Mouse (Mus musculus): ENCODE data around the gene Prdm2.

The Prdm2 gene

DNA sequence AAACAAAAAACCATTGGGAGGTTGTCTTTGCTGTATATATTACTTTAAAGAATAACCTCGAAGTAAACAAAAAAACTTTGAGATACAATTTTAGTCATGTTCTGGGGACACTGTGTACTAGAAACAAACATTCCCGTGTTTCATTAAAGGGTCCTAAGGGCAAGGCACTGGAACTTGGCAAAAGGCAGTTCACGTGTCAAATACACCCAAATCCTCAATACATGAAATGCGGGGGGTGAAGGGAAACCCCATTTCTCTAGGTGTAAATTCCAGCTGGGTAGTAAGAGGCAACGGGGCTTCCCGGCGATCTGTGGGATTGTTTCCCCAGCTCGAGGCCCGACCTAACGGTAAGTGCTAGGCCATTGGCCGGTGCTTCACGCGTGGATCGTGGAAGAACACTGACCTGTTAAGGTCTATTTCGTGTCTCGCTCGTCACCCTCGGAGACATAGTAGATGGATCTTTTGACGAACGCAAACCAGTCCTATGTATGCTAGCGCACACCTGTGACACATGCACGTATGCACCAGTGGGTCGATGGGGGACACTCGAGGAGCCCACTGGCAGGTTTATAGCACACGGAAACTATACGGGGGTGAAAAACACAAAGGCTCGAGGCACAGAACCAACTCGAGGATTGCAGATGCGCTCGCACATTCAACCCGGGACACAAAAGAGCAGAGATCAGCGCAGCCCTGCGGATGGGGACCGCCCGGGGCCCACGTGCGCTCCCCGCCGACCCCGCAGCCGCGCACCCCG lies 1.0 kb downstream of the Prdm2 start:
- peak; percentile 16 to 21 for DNase-seq (ENCODE audit: low spot score in 2 of 2)

DNA sequence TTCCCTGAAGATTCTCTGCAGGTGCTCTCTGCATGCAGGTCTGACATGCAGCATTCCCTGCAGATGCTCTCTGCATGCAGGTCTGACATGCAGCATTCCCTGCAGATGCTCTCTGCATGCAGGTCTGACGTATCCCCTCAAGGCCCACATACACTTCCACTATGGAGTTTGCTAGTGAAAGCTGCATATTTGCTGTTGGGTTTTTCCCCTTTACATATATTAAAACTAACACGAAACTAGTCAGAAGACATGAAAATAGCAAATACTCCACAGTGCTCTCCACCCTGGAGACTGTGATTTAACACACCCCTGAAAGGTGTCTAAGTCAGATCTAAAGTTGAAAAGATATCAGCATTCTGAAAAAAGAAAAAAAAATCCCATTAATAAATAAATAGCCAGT lies 2.8 kb downstream of the Prdm2 start:
- no peak for DNase-seq (ENCODE audit: low spot score in 2 of 2)

DNA sequence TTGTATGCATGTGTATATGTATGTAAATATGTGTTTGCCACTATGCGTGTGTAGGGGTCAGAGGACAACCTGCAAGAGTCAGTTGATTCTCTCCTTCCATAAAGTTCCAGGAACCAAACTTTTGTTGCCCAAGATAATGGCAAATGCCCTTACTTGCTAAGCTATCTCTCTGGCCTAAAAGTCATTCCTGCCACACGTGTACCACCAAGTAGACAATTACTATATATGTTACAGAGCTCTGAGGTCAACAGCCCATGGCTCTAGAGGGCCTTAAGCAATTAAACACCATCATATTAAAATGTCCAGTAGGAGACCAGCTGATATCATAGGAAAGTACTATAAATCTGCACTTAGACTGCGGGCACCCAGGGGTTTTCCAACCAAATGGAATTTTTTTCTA lies 10.1 kb downstream of the Prdm2 start:
- no peak for DNase-seq (ENCODE audit: low spot score in 2 of 2)

DNA sequence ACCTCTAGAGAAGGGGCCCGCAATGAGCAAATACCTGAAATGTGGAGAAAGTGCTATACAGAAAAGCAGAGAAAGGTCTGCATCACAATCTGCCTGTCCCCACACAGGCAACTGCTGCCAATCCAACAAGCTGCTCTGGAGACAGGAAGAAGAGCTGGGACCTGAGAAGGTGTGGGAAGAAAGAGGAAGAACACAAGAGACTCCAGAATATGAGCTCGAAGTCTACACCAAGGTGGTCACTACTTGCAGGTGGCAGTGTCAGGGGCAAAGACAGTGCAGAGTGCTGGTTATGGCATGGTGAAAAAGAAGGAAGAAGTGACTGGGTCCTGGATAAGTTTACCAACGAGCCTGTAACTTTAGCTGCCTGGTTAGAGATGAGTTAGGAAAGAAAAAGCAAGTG lies 14.4 kb downstream of the Prdm2 start:
- DNase-seq (ENCODE audit: low spot score in 2 of 2), result no peak

DNA sequence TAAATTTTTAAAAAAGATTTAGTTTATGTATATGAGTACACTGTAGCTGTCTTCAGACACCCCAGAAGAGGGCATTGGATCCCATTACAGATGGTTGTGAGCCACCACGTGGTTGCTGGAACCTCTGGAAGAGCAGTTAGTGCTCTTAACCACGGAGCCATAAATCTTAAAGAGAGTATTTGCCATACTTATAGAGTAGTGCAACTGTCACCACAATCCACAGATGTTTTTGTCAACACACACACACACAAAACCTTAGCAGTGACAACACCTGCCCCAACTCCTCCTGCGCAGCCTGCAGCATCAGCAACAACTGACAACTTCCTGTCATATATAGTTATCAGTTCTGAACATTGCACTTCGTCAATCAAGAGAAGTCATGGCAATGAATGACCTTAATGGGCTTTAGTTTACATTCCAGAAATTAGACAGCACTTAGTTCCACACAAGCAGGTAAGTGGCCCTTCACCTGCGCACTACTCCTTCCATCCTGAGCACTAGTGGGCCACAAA lies 14.9 kb downstream of the Prdm2 start:
- no peak for DNase-seq (ENCODE audit: low spot score in 2 of 2)

DNA sequence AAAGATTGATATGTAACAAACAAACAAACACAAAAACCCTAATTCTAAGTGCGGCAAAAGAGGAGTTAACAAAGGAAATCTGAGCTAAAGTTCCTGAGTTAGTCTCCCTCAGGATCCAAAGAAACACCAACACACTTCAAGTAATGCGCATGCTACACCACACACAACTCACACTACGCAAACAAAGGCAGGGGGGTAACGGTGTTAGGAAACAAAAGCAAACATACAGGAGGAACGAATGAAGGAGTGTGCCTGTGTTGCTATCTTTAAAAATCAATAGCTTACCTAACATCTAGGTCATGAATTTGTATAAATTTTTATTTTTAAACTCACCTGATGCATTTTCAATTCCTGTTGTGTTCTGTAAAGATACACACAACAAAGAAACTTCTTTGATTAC lies 18.5 kb downstream of the Prdm2 start:
- no peak for DNase-seq (ENCODE audit: low spot score in 2 of 2)

DNA sequence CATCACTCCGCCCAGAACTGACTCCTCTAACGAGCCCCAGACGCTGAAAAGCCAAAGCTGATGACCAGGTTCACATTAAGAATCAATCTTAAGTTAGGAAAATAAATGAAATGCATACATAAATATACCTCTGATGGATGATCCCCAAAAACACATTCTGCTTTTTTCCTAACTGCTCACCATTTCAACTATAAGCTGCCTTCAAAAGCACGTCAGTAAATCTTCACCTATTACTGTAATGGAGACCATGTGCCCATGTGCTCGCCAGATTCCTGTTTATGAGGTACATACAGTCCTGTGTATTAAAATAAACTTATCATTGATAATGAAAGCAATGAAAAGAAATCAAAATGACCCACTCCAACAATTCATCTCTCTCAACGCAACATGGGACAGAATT lies 19.6 kb downstream of the Prdm2 start:
- no peak for DNase-seq (ENCODE audit: low spot score in 2 of 2)

DNA sequence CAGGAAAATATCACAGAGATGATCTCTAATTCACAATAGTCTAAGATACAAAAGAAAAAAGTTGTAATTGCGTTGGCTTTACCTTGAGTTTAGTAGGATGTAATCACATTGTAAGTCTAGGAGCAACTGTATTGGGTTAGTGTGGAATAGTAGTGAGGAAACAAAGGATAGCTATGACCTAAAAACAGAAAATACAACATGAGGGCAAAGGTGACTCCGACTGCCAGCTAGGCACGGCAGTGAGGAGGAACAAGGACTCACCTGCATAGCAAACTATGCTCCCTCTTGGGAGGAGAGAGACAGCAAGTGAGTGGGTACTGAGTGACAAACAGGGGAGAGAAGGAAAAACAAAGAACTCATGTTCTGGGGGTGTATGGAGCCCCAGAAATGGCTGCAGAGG lies 21.0 kb downstream of the Prdm2 start:
- no peak for DNase-seq (ENCODE audit: low spot score in 2 of 2)

DNA sequence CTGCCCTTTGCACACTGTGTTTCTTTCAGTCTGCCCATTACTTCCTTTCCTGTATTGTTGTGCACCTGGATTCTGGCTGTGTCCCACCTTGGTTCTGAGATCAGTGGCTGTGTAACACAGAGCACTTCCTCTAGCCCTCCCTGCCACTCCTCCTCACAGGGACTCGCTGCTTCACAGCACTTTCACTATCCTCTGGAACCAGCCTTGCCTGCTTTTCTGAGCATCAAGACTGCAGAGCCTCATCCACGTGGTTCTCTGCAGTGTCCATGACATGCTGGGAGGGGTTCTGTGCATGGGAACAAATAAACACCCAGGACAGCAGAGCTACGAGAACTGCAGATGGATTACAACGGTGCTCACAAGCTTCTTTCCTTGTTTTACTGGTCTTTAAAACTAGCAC lies 22.1 kb downstream of the Prdm2 start:
- peak in 1 of 2 experiments; percentile 13 for DNase-seq (ENCODE audit: low spot score in 2 of 2)

DNA sequence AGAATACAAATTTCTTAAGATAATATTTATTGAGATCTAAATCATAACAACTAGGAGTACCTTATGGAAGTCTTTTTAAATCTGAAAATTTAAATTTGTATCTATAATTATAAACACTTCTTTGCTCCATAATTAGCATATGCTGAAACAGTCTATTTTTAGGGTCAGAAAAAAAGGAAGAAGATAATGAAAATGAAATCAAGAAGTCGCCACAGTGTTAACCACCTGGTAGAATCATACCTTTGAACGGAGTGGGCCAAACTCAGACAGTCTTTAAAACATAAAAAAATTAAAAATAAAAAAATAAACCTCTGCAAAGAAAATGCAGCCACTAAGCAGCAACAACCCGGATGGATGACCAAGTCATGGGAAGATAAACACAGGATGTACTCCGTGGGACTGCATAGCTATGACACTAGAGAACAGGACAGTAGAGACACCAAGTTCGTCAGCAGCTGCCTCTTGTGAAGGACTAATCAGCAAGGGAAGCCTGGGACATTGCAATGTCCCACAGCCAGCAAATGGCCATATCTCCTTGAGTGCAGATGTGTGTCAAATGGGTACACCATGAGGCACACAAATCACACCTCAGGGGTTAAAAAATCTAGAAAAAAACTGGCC lies 24.1 kb downstream of the Prdm2 start:
- no peak for DNase-seq (ENCODE audit: low spot score in 2 of 2)

DNA sequence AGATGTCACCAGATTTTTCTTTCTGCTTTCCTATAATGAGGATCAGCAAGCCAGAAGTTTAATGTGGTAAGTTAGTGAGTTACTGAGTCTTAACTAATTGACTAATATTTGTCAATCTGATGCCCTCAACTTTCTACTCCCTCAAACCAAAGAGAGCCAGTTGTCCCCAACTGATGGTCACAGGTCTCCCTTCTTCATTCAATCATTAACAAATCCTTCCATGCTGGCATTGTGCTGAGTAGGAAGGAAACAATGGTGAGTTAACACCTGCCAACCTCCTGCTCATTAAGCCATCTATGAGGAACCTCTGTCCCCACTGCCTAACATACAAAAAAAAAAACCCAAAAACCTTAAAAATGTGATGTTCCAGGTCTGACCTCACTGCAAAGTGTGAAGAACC lies 26.7 kb downstream of the Prdm2 start:
- no peak for DNase-seq (ENCODE audit: low spot score in 2 of 2)

DNA sequence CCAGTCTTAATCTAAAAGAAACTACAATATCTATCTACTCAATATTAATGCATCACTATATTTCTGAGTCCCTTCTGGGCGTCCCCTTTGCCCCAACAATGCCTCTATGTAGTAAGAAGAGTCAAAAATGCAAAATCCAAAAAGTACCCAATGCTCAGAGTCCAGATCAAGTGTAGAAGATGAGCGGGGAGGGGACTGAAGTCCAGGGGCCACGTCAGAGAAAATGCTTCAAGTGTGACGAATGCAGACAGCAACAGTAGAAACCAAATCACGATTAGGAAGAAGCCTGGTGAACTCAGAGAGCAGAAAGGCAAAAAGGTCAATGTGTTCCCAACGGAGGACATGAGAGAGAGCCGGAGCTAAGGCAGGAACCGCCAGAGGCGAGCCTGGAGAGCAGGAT lies 27.3 kb downstream of the Prdm2 start:
- no peak for DNase-seq (ENCODE audit: low spot score in 2 of 2)

DNA sequence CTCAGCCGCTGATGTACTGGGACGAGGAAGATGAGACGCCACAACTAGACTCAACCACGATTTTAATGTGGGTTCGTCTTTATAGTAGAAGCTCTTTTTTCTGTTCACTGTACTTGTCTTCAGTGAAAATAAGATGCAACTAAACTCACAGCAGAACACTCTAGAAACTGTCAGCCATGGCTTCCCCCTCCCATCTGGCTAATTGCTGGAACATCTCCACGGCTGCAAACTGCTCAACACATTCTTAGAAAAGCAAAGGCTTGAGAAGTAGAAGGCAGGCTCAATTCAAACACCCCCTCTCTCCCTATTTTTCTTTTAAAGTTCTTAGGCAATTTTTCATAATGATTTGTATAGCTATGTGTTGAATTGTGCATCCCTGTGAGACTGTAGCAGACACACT lies 29.7 kb downstream of the Prdm2 start:
- DNase-seq (ENCODE audit: low spot score in 2 of 2), result no peak

DNA sequence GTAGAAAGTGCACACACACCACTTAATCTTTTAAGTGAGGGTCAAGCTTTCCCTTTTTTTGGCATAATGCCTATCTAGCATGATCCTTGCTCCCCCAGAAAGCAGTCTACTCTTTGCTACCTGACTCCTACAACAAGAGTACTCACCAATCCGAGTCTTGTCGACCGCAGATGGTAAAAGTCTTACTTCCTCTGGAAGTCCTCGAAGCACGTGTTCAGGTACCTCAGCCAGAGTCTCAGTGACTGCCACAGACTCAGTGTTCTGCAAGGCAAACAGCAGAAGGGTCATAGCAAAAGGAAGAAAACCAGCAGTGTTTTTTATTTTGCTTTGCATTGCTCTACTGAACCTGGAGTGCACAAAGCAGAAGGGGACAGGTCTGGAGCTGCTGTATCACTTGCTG lies 32.1 kb downstream of the Prdm2 start:
- no peak for DNase-seq (ENCODE audit: low spot score in 2 of 2)

DNA sequence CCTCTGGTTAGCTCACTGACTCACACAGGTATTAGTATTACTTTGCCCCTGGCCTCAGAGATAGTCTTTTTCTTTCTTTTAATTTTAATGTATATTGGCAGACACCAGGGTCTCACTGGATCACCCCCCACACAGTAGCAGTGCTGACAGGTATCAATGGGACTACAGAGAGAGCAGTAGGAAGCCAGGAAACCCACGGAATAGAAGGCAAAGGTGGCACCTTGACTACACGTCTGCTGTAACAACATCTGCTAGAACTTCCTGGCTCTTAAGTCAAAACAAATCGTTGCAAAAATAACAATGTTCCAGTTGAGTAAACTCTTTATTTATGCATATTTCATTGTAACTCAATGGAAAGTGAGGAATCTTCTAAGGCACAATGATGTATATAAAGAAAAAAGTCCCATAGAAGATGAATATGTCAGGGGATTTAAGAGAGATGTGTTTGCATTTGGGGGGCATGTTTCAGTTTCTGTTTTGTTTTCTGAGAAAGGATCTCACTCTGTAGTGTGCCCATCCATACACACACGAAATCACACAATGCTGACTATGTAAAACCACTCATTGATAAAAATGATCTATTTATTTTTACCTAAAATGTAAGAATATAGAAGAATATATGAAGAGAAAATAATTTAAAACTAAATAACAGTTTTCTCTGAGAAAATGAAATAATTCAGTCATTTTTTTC lies 41.0 kb downstream of the Prdm2 start:
- no peak for DNase-seq (ENCODE audit: low spot score in 2 of 2)

DNA sequence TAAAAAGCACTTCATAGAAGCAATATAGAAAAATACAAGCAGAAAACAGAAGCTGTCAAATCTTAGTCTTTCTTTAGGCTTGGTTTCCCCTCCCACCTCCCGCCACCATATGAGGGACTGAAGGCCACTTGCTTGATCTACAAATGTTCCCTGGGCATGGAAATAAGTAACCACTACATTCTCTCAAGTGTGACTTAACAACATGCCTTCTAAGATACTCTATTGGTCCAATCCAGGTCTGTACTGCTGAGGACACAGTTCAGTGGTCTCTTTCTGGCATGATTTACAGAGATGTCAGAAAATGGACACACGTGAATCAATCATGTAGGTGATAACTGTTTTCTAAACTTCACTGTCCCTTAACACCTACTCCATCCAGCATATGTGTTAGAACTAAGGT lies 42.5 kb downstream of the Prdm2 start:
- no peak for DNase-seq (ENCODE audit: low spot score in 2 of 2)

DNA sequence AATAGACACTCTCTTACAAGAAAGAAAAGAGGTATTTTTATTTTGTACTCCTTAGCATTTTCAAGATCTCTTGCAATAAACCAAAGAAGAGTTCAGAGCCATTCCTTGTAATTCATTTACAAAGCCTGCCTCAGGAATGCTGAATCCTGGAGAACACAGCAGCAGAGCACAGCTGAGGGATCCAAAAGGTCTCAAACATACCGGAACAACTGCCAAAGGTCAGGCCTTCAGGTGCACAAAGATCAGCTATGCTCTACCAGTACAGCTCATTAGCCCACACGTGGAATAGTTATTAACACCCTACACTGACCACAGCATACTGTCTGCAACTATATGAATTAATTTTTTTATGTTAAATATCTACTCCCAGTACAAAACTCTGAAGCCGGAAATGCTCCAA lies 44.7 kb downstream of the Prdm2 start:
- no peak for DNase-seq (ENCODE audit: low spot score in 2 of 2)

DNA sequence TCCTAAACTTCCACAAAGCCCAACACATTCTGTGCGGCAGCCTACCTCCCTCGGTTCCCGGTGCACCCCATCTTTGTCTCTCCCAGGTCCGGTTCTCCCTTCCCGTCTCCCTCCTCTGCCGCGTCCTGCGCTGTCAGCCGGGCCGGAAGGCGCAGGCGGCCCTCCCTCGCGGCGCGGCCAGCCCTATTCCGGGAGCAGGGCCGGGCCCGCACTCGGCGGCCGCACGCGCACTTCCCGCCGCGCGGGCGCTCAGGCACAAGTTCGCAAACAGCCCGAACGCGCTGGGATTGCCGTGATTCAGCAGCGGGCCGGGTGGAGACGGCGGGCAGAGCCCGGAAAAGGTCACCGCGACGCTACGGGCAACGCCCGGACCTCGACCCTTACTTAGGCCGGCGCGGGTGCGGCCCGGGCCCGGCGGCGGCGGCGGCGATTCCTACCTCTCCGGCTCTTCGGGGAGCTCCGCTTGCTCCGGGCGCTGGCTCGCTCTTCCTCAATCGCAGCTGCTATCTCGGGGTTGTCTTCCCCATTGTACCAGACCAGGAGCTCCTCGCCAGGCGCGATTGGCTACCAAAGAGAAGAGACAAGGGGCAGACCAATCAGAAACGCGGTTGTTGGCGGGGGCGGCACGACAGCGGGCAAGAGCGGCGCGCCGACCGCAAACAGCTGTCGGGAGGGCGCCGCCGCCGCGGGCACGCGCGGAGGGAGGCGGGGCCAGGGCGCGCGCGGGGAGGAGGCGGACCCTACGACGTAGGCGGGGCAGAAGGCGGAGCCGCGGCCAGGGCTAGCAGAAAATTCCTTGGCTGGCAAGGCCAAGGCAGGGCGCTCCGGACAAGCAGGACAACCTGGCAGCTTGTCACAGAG lies 50.9 kb downstream of the Prdm2 start:
- DNase-seq (ENCODE audit: low spot score in 2 of 2), result peak; percentile 97 to 98

DNA sequence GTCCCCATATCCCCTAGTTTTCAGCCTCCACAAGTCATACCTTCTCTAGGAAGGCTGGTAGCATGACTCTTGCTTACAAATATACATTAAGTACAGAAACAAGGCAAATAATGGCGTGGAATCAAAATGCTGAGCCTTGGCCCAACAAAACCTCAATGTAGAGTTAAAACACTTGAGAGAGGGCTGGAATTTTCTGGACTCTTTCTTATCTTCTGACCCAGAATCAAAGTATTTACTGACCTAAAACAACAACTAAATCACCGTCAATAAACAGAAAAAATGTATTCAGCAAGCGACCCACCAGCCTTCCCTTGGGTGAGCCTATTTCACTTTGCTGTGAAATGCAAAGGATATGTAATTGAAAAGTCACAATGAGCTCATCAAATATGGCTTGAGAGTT lies 52.0 kb downstream of the Prdm2 start:
- no peak for DNase-seq (ENCODE audit: low spot score in 2 of 2)

DNA sequence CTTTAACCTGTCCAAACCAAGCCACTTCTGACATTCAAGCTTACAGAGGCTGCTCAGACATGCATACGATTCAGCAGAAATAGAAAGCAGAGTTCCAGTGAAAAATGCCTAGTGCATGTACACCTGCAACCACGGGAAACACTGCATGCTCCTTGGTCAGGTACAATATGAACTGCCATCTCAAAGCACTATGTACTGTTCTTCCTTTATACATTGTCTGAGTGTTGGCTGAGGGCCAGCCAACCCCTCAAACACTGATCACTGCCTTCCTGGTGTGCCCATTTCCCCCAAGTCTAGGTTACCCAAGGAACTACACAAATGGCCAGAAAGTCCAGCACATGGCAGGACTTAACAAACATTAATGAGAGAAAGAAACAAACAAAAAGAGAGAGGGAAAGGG lies 53.5 kb downstream of the Prdm2 start:
- DNase-seq (ENCODE audit: low spot score in 2 of 2), result no peak

DNA sequence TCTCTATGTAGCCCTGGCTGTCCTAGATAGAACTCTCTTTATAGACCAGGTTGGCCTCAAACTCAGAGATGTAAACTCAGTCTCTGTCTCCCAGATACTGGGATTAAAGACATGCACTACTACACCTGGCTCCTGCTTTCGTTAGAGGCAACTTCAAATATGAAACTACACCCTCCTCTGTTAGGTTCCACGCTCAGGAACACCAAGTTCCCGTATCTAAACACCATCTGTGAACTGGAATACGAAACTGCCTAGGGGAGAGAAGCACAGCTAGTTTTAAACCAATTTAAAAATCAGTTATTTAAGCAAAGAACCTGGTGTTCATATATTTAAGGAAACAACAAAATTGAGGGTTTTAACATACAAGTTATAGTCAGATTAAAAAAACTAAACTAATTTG lies 56.9 kb downstream of the Prdm2 start:
- DNase-seq (ENCODE audit: low spot score in 2 of 2), result no peak

DNA sequence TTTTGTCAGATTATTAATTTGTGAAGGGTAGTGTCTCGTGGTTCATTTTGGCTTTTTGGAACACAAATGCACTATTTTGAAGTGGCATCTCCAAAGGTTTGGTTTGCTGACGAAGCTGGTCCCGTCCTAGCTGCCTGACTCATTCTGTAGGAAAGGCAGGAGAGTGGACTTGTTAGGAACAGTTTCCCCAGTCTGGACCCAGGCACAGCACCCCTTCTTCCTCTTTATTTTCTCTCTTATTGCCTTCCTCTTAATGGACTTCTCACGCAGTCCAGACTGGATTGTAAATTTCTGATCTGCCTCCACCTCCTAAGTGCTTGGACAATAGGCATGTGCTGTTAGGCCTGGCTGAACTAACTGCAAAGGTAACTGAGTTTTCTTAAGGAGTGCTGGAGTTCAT lies 57.8 kb downstream of the Prdm2 start:
- no peak for DNase-seq (ENCODE audit: low spot score in 2 of 2)

All from thymus, postnatal 10 days (tissue).